Mouse (Mus musculus): Measurements from ENCODE around the gene Josd2. TPM values are rescaled to one million over a fixed set of nuclear protein-coding genes. Genes with fewer than 3 reads are reported as not detected.

The Josd2 gene
- polyA plus RNA-seq, 1 experiment from 2014 or later: 87.7 TPM

DNA sequence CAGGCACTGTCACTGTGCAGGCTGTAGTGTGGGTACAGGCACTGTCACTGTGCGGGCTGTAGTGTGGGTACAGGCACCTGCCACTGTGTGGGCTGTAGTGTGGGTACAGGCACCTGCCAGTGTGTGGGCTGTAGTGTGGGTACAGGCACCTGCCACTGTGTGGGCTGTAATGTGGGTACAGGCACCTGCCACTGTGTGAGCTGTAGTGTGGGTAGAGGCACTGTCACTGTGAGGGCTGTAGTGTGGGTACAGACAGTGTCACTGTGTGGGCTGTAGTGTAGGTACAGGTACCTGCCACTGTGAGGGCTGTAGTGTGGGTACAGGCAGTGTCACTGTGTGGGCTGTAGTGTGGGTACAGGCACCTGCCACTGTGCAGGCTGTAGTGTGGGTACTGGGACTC, 16.3 kb downstream of the Josd2 start:
- H3K4me3 ChIP-seq: no peak overlapping the region
- no peak overlapping the region for H3K4me2 ChIP-seq (replicated peaks)
- H3K4me1 ChIP-seq: no peaks in the 10 kb centered on the region
- H3K27ac ChIP-seq: no peak overlapping the region
- peaks cover 8% of the 10 kb centered on the region for H3K36me3 ChIP-seq
- ATAC-seq (ENCODE audit: low FRiP score, low read depth): no peak
- peaks cover 38% of the 10 kb centered on the region for H3K27me3 ChIP-seq
- WGBS: 100% methylated on average over 1 of the region's 1 CpGs
- no peaks in the 10 kb centered on the region for H3K9me3 ChIP-seq
- H3K9ac ChIP-seq: no peak overlapping the region

DNA sequence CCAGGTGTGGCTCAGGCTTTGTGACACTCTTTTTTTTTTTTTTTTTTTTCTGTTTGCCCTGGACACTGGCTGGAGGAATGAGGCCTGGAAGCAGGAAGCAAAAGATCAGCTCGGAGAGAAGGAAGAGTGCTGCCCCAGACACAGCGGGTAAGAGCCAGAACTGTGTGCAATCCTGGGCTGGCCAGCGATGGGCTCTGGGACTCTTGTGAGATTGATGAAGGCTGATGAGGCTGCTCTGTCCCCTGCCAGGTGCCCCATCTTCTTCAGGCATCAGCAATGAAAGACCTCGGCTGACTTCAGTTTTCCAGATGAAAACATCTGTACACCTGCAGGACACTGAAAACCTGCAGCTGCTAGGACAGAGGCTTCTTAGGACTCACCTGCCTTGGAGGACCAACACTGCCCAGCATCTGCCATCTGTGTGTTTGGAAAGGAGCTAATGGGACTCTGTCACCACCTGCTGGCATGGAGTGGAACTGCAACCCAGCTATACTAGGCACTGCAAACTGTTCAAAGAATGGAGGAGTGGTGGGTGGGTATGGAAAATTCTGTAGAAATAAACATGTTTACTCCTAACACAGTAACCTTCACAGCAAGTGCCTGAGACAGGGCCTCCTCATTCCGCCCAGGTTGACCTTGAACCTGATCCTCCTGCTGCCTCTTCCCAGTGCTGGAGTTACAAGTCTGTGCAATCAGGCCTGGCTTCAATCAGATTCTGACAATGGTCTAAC, 17.2 kb downstream of the Josd2 start:
- H3K4me2 ChIP-seq (replicated peaks): no peak overlapping the region
- no peak overlapping the region for H3K27ac ChIP-seq
- H3K4me3 ChIP-seq: no peak overlapping the region
- no peak overlapping the region for H3K9ac ChIP-seq
- H3K9me3 ChIP-seq: no peaks in the 10 kb centered on the region
- H3K27me3 ChIP-seq: peaks cover 31% of the 10 kb centered on the region
- WGBS: 35% methylated on average over 5 of the region's 5 CpGs
- no peaks in the 10 kb centered on the region for H3K4me1 ChIP-seq
- H3K36me3 ChIP-seq: peaks cover 15% of the 10 kb centered on the region
- peak; percentile 74; the same call in 1 of the 2 replicates for ATAC-seq (ENCODE audit: low FRiP score, low read depth)

DNA sequence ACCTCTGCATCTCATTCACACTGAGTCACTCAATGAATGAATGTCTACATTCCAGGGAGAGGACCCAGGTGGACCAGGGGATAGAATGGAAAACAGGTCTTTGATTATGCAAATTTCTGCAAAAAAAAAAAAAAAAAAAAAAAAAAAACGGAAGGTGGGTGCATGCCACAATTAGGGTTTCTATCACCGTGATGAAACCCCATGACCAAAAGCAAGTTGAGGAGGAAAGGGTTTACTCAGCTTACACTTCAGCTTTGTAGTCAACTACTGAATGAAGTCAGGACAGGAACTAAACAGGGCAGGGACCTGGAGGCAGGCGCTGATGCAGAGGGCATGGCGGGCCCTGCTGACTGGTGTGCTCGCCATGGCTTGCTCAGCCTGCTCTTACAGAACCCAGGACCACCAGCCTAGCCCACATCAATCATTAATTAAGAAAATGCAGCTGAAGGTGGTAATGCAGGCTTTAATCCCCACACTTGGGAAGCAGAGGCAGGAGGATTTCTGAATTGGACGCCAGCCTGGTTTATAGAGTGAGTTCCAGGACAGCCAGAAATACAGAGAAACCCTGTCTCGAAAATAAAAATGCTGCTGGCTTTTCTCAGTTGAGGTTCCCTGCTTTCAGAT, 17.9 kb downstream of the Josd2 start:
- 74% methylated on average over 7 of the region's 7 CpGs for WGBS
- Histone ChIP-seq H3K27ac (no peak overlapping the region), H3K4me1 (no peaks in the 10 kb centered on the region), H3K36me3 (peaks cover 22% of the 10 kb centered on the region), H3K9me3 (no peaks in the 10 kb centered on the region), H3K4me2 (replicated peaks) (no peak overlapping the region), H3K4me3 (no peak overlapping the region), H3K27me3 (peaks cover 24% of the 10 kb centered on the region), H3K9ac (no peak overlapping the region)
- ATAC-seq (ENCODE audit: low FRiP score, low read depth): no peak

DNA sequence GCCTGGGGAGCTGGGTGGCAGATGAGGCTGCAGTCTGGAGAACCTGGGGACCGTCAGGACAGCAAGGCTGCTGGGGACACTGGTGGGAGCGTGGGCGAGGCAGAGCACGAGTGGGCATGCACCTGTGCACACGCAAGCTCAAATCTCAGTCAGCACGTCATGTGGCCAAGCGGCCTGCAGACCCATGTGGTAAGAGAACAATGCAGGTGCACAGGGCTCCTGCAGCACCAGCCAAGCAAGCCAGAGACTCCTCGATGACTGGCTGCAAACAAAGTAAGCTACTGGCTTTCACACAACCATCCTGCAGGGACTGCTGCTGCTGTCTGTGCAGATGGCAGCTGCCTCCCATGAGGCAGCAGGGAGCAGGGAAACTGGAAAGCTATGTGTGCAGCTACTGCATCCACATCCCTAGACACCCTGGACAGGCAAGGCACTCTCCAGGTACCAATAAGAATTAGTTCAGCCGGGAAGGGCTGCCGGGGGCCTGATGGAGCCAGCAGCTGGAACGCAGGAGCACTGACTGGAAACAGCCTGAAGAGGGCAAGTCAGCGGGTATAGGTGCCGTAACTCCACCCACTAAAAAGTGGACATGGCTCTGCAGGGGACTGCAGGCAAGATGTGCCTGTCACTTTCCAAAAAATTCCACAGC, 19.3 kb downstream of the Josd2 start:
- H3K9me3 ChIP-seq: no peaks in the 10 kb centered on the region
- H3K9ac ChIP-seq: no peak overlapping the region

DNA sequence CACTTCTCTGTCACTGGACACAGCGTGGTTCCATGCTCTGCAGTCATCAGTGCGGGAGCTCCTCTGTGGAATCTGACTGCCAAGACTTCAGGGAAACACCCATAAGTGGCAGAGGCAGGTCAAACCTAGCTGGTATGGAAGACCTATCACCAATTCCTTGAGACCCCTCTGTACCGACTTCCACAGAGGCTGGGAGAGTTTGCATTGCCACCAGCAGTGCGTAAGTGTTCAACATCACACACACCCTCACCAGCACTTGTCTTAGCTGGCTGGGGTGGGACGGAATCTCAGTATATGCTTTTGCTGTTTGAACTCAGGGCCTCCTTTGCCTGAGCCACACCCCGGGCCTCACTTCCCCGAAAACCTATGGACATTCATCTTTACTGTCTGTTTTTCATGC, 20.2 kb downstream of the Josd2 start:
- Histone ChIP-seq H3K4me2 (replicated peaks) (no peak overlapping the region), H3K27me3 (peaks cover 4% of the 10 kb centered on the region; the same call in 1 of the 2 replicates), H3K4me1 (no peaks in the 10 kb centered on the region), H3K36me3 (peaks cover 45% of the 10 kb centered on the region), H3K4me3 (no peak overlapping the region), H3K27ac (no peak overlapping the region), H3K9me3 (no peaks in the 10 kb centered on the region), H3K9ac (no peak overlapping the region)
- no peak for ATAC-seq (ENCODE audit: low FRiP score, low read depth)
- WGBS: 84% methylated on average over 7 of the region's 7 CpGs

More for the DNA sequence above, 19.3 kb downstream of the Josd2 start:
- WGBS: 66% methylated on average over 13 of the region's 13 CpGs
- no peak for ATAC-seq (ENCODE audit: low FRiP score, low read depth)
- Histone ChIP-seq H3K4me1 (no peaks in the 10 kb centered on the region), H3K27ac (no peak overlapping the region), H3K36me3 (peaks cover 36% of the 10 kb centered on the region), H3K4me2 (replicated peaks) (no peak overlapping the region), H3K27me3 (peaks cover 13% of the 10 kb centered on the region), H3K4me3 (no peak overlapping the region)

DNA sequence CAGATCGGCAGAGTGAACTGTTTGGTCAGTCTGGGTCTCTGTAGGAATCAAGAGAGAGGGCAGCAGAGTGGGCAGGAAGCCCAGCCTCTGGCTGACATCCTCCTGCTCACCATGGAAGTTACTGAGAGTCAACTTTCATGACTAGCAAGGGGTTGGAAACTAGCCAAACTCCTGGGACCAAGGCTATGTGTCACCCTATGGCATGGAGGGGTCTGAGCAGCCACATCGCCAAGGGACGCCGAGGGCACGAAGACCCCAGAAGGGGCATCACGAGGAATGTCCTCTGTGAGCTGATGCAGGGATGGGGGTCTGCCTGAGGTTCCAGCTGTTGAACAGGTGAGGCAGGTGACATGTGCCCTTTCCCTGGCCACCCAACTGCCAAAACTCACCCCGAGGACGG, 20.8 kb downstream of the Josd2 start:
- H3K9ac ChIP-seq: no peak overlapping the region
- no peak overlapping the region for H3K27ac ChIP-seq
- no peak overlapping the region for H3K4me3 ChIP-seq
- H3K36me3 ChIP-seq: peaks cover 51% of the 10 kb centered on the region
- WGBS: 92% methylated on average over 8 of the region's 8 CpGs
- H3K9me3 ChIP-seq: no peaks in the 10 kb centered on the region
- no peaks in the 10 kb centered on the region for H3K4me1 ChIP-seq
- ATAC-seq (ENCODE audit: low FRiP score, low read depth): no peak
- H3K27me3 ChIP-seq: no peaks in the 10 kb centered on the region
- no peak overlapping the region for H3K4me2 ChIP-seq (replicated peaks)

DNA sequence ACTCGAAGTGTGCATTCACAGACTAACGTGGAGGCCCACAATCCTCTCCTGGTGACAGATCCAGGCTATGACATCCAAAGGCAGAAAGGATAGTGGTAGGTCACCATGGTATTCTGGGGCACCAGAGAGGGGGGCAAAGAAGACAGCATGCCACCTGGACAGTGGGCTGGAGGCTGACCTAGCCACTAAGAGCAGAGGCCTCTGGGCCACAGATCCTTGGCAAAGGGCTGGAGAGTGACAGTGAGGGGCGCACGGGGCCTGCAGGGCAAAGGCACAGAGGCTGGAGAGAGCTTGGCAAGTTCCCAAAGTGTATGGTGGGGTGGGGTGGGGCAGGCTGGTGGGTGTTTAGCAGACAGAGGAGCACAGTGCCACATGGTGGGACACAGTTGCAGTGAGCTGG, 22.5 kb downstream of the Josd2 start:
- Histone ChIP-seq H3K9ac (no peak overlapping the region), H3K27ac (no peak overlapping the region), H3K4me3 (no peak overlapping the region), H3K27me3 (no peaks in the 10 kb centered on the region), H3K9me3 (no peaks in the 10 kb centered on the region), H3K4me1 (peaks cover 11% of the 10 kb centered on the region), H3K36me3 (peaks cover 60% of the 10 kb centered on the region), H3K4me2 (replicated peaks) (no peak overlapping the region)
- no peak for ATAC-seq (ENCODE audit: low FRiP score, low read depth)
- WGBS: 91% methylated on average over 4 of the region's 4 CpGs

DNA sequence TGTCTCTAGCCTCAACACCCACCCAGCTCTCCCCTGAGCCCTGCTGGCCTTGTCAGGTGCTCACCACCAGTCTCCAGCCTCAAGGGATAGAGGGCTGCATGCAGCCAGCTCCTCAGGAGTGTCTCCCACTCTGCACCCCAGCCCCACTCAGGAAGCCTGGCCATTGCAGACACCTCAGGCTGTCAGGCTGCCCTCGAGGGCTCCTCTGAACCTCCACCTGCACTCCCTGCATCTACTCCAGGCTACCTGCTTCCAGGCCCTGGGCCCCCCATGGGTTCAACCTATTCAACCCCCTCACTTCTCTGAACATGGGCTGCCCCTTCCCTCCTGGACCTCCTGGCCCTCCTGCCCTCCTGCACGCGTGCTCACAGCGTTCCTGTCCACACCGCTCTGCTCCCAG, 23.6 kb downstream of the Josd2 start:
- no peaks in the 10 kb centered on the region for H3K9me3 ChIP-seq
- 94% methylated on average over 5 of the region's 5 CpGs for WGBS
- H3K4me3 ChIP-seq: no peak overlapping the region
- H3K27me3 ChIP-seq: no peaks in the 10 kb centered on the region
- H3K9ac ChIP-seq: no peak overlapping the region
- ATAC-seq (ENCODE audit: low FRiP score, low read depth): no peak
- no peak overlapping the region for H3K27ac ChIP-seq
- H3K36me3 ChIP-seq: peaks cover 60% of the 10 kb centered on the region
- H3K4me2 ChIP-seq (replicated peaks): no peak overlapping the region
- H3K4me1 ChIP-seq: peaks cover 16% of the 10 kb centered on the region

DNA sequence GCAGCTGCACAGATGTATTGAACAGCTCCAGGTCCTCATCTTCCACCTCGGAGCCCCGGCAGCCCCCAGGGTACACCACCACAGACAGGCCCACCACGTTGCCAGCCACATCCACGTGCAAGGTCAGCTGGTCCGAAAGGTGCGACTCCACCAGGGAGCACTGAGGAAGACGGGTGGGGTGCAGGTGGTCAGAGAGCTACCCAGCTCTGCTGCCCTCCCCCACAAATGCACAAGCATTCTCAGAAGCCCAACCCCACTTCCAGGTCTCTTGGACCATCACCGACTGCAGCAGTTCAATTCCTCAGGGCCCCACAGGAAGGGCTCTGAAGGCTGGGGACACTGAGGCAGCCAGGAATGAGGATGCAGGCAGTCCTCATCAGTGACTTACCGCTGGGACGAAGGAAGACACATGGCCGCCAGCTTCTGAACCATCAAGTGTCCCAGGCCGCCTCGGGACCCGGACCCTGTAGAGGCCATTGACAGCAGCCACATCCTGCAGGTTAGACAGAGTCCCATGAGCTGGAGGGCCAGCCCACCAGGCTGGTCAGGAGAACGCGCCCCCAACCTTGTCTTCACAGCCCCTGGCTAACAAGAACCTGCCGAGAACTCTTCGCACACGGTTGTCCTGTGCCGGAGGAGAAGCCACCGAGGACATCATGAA, 24.5 kb downstream of the Josd2 start:
- WGBS: 92% methylated on average over 20 of the region's 21 CpGs
- Histone ChIP-seq H3K36me3 (peaks cover 60% of the 10 kb centered on the region), H3K4me1 (peaks cover 20% of the 10 kb centered on the region), H3K4me2 (replicated peaks) (no peak overlapping the region), H3K9ac (no peak overlapping the region; the same call in 1 of the 2 replicates), H3K27me3 (no peaks in the 10 kb centered on the region), H3K4me3 (no peak overlapping the region), H3K9me3 (no peaks in the 10 kb centered on the region), H3K27ac (no peak overlapping the region)
- ATAC-seq (ENCODE audit: low FRiP score, low read depth): no peak

DNA sequence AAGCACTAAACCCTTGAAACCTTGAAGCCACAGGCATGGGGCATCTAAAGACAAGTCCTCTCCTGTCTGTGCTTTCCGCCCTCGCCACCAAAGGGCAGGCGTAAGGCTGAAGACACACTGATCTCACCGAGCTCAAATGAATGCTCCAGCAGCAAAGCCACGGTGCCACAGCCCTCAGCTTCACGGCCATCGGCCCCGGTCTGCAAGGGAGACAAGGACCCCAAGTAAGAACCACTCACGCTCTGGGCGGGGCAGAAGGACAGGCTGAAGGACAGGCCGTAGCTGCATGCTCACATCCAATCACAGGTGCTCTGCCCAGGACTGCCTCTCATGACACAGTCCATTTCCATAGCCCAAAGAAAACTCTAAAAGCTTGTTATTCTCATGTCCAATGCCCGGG, 26.9 kb downstream of the Josd2 start:
- ATAC-seq (ENCODE audit: low FRiP score, low read depth): no peak
- no peak overlapping the region for H3K4me3 ChIP-seq
- peak overlapping the region; percentile 82; the same call in 1 of the 2 replicates for H3K4me2 ChIP-seq (replicated peaks)
- peaks cover 4% of the 10 kb centered on the region; the same call in 1 of the 2 replicates for H3K27me3 ChIP-seq
- 93% methylated on average over 12 of the region's 12 CpGs for WGBS
- peaks cover 23% of the 10 kb centered on the region for H3K4me1 ChIP-seq
- H3K9me3 ChIP-seq: no peaks in the 10 kb centered on the region
- no peak overlapping the region for H3K9ac ChIP-seq
- H3K27ac ChIP-seq: no peak overlapping the region
- H3K36me3 ChIP-seq: peaks cover 50% of the 10 kb centered on the region

DNA sequence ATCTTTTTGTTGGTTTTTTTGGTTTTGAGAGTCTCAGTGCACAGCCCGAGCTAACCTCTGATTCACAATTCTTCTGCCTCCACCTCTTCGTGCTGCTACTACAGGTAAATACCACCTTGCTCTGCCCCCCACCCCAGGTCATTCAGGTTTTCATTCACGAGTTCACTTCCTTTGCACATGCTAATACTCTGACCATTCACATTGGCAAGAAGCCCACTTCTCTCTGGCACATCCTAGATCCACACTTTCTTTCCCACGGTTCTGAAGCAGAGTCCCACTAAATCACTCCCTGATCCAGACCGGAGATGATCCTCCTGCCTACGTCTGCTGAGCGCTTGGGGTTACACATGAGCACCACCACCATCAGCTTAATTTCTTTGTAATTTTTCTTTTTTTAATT, 27.3 kb downstream of the Josd2 start:
- Histone ChIP-seq H3K27me3 (peaks cover 8% of the 10 kb centered on the region; the same call in 1 of the 2 replicates), H3K4me3 (peak overlapping the region; percentile 76), H3K9ac (peak overlapping the region; percentile 89), H3K9me3 (no peaks in the 10 kb centered on the region), H3K36me3 (peaks cover 46% of the 10 kb centered on the region), H3K4me2 (replicated peaks) (peak overlapping the region; percentile 82), H3K4me1 (peaks cover 23% of the 10 kb centered on the region), H3K27ac (no peak overlapping the region)
- 87% methylated on average over 7 of the region's 7 CpGs for WGBS
- ATAC-seq (ENCODE audit: low FRiP score, low read depth): no peak
